Mouse (Mus musculus) liver, embryonic 13.5 days (tissue): Measurements from ENCODE around the gene Zranb2. TPM values are rescaled to one million over a fixed set of nuclear protein-coding genes. Genes with fewer than 3 reads are reported as not detected.

Experiments
- ATAC-seq: fragments of 200-750 bp; cut with Nextera tagmentation; 2 replicates; pipeline ENCODE4 v1.8.0; 2017; ENCODE audit warnings: low read depth, mild to moderate bottlenecking, moderate number of reproducible peaks, moderate library complexity
- DNase-seq: peaks from one replicate; pipeline ENCODE4 v3.0.0; 2022
- H3K27ac ChIP-seq: fragments of 300-500 bp; sonication (generic); 2 replicates; pipeline ENCODE4 v1.5.1; 2015; ENCODE audit warnings: moderate library complexity, mild to moderate bottlenecking, inconsistent platforms
- H3K27me3 ChIP-seq: fragments of 300-500 bp; sonication (generic); 2 replicates; pipeline ENCODE4 v1.6.1; 2015; ENCODE audit warnings: mild to moderate bottlenecking, inconsistent platforms
- H3K36me3 ChIP-seq: fragments of 300-500 bp; sonication (generic); 2 replicates; pipeline ENCODE4 v1.6.1; 2015; ENCODE audit warnings: mild to moderate bottlenecking, inconsistent platforms
- H3K4me1 ChIP-seq: fragments of 300-500 bp; sonication (generic); replicated peaks from 2 replicates; pipeline ENCODE4 v1.6.1; 2015; ENCODE audit warnings: inconsistent platforms
- H3K4me2 ChIP-seq: fragments of 300-500 bp; sonication (generic); 2 replicates; pipeline ENCODE4 v1.6.1; 2015; ENCODE audit warnings: inconsistent platforms, mild to moderate bottlenecking, moderate library complexity
- H3K4me3 ChIP-seq: fragments of 300-500 bp; sonication (generic); replicated peaks from 2 replicates; pipeline ENCODE4 v1.5.1; 2015; ENCODE audit warnings: mild to moderate bottlenecking, inconsistent platforms
- H3K9ac ChIP-seq: fragments of 300-500 bp; sonication (generic); 2 replicates; pipeline ENCODE4 v1.6.1; 2015; ENCODE audit warnings: mild to moderate bottlenecking, inconsistent platforms
- H3K9me3 ChIP-seq: fragments of 300-500 bp; sonication (generic); replicated peaks from 2 replicates; pipeline ENCODE4 v1.6.1; 2016; ENCODE audit warnings: inconsistent platforms
- WGBS: fragments of 180-500 bp; shearing (Covaris S2); methylation state at CpG from one replicate; pipeline ENCODE4 v1.1.7; 2015; ENCODE audit not compliant: insufficient replicate concordance; 5-methylcytosine and 5-hydroxymethylcytosine counted together
- polyA plus RNA-seq: library from polyadenylated mRNA; unstranded; fragments of >200 nt; fragmentation: Nextera tagmentation; extraction: Ambion mirVana; gene quantifications from 2 replicates; pipeline ENCODE4 v1.2.1, GENCODE M21; 2015

Zranb2 gene
- 63.5 and 74.4 TPM in 2 replicates for polyA plus RNA-seq

DNA sequence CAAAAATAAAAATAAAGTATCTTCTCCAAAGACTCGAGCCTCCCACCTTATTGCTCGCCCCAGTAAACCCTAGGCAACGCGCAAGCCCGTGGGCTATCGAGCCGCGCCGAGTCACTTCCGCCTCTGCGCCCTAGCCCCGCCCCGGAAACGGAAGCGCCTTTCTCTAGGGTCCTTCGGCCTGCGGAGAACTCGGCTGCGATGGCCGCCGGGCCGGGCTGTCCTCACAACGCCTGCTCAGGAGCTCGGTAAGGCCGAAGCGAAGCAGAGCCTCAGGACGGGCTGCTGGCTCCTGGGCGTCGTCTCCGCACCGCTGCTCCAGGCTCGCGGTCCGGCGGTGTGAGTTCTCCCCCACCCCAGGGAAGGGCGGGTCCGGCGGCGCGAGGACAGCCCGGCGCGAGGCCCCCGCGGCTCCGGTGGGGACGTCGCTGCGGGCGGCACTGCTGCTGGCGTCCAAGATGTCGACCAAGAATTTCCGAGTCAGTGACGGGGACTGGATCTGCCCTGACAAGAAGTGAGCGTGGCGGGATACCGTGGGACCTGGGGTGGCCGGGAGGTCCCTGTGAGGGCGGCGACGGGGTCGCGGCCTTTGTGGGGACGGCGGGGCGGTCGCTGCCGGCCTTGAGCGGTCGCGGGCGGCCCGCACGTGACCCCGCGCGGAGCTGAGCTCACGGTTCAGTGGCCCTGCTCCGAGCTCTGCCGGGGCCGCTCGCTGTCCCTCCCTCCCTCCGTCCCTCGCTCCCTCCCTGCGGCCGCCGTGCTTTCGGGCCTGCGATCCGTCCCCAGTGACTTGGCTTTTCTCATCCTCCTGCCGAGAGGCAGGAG, at the start of gene Zranb2:
Gene Zranb2 (plus strand): TSS at position 197 of the 822 bp plus-strand sequence.
- under 1% methylated on average over 84 of the region's 91 CpGs for WGBS
- H3K36me3 ChIP-seq: peaks cover 19% of the 10 kb centered on the region
- H3K9ac ChIP-seq: peak within 1 kb of the TSS; percentile 92
- peaks cover 38% of the 10 kb centered on the region for H3K27me3 ChIP-seq
- peak; percentile 87 for DNase-seq
- peak; percentile 89 for ATAC-seq
- no peaks in the 10 kb centered on the region; the same call in 1 of the 2 replicates for H3K9me3 ChIP-seq
- peak within 1 kb of the TSS; percentile 93 for H3K27ac ChIP-seq
- peak within 1 kb of the TSS; percentile 87 for H3K4me3 ChIP-seq
- peaks cover 16% of the 10 kb centered on the region for H3K4me1 ChIP-seq
- H3K4me2 ChIP-seq: peak within 1 kb of the TSS; percentile 66

DNA sequence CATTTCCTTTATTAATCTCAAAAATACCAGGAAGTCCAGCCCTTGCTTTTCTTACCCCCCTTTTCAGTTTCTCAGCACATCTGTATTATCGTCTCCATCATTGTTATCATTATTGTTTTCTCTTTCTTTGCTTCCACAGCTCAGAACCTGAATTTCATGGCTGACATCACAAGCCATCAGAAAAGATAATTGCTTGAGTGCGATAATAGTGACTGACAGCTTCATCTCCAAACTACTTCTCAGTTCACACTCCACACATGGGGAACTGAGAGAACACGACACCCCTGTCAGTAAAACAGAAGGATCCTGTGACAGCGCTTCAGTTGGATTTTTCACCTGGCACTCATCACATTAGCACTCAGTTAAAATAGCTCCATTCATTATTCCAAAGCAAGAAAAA, 41.9 kb upstream of the Zranb2 start:
- no peaks in the 10 kb centered on the region for H3K4me1 ChIP-seq
- H3K36me3 ChIP-seq: no peaks in the 10 kb centered on the region
- 63% methylated on average over 4 of the region's 4 CpGs for WGBS
- no peak overlapping the region for H3K27ac ChIP-seq
- H3K4me2 ChIP-seq: no peak overlapping the region
- no peak overlapping the region for H3K9ac ChIP-seq
- H3K27me3 ChIP-seq: no peaks in the 10 kb centered on the region
- H3K9me3 ChIP-seq: no peaks in the 10 kb centered on the region
- H3K4me3 ChIP-seq: no peak overlapping the region
- ATAC-seq (no peak), DNase-seq (no peak)

- WGBS: 61% methylated on average over 1 of the region's 1 CpGs
- no peak overlapping the region for H3K4me2 ChIP-seq
- H3K4me1 ChIP-seq: no peaks in the 10 kb centered on the region
- no peak for ATAC-seq
- H3K9ac ChIP-seq: no peak overlapping the region
- no peaks in the 10 kb centered on the region for H3K9me3 ChIP-seq
- H3K27me3 ChIP-seq: no peaks in the 10 kb centered on the region
- H3K36me3 ChIP-seq: no peaks in the 10 kb centered on the region
- no peak overlapping the region for H3K27ac ChIP-seq
- H3K4me3 ChIP-seq: no peak overlapping the region
- DNase-seq: no peak
Measured at GRCm38 (mm10) chr3:157502216-157502615, 31.7 kb upstream of the Zranb2 start.

DNA sequence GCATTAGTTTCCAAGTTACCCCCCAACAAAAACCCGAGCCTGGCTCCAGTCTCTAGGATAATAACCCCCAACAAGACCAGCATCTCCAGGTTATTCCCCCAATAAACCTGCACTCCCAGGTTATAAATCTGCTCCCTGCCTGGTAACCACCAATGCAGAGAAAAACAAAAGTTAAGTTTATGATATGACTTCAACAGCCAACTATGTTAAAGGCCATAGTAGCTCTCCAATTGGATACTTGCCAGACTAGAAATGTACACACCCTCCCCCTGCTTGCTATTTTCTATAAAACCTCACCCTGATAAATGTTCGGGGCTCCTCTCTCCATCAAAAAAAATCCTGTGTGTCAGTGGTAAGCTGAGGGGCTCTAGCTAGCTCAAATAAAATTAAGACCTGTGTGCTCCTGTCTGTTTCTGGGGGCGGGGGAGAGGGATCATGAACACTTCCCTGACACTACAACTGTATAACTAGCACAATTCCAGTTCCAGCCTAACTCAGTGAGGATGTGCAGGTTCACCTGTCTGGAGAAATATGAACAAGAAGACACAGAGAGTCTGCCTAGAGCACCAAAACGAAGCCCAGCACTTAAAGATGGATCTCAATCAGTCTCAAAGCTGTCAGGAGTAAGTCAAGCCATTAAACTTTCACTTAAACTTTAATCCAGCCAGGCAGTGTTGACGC, 19.7 kb upstream of the Zranb2 start:
- no peak overlapping the region for H3K9ac ChIP-seq
- H3K27me3 ChIP-seq: no peaks in the 10 kb centered on the region
- no peak overlapping the region for H3K4me3 ChIP-seq
- WGBS: 53% methylated on average over 5 of the region's 5 CpGs
- H3K9me3 ChIP-seq: no peaks in the 10 kb centered on the region
- no peak overlapping the region for H3K4me2 ChIP-seq
- peaks cover 8% of the 10 kb centered on the region for H3K4me1 ChIP-seq
- ATAC-seq (no peak), DNase-seq (no peak)
- no peaks in the 10 kb centered on the region for H3K36me3 ChIP-seq
- no peak overlapping the region for H3K27ac ChIP-seq

GRCm38 (mm10) chr3:157516471-157516870, 17.5 kb upstream of the Zranb2 start:
- H3K9ac ChIP-seq: no peak overlapping the region
- peaks cover 8% of the 10 kb centered on the region for H3K4me1 ChIP-seq
- H3K9me3 ChIP-seq: no peaks in the 10 kb centered on the region
- ATAC-seq: no peak
- H3K36me3 ChIP-seq: no peaks in the 10 kb centered on the region
- no peaks in the 10 kb centered on the region for H3K27me3 ChIP-seq
- no peak overlapping the region for H3K27ac ChIP-seq
- 19% methylated on average over 3 of the region's 3 CpGs for WGBS
- H3K4me3 ChIP-seq: no peak overlapping the region
- H3K4me2 ChIP-seq: no peak overlapping the region
- DNase-seq: no peak

DNA sequence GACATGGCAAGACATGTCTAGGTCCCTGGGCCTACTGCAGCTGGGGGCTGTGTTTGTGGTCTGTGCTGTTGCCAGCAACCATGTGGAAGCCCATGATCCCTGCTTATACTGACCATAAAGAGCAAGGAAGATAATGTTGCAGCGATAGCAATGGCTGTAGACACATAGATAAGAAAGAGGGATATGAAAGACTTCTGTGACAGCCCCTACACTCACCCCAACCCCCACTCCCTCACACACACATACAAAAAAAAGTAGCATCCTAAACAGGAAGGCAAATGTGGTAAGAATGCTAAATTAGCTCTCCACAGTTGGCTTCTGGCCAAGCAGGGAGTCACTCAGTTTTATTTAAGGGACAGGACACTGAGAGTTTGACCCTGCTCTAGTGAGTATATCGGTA, 16.0 kb upstream of the Zranb2 start:
- 23% methylated on average over 2 of the region's 2 CpGs for WGBS
- Histone ChIP-seq H3K9ac (no peak overlapping the region), H3K4me1 (peaks cover 8% of the 10 kb centered on the region), H3K27ac (no peak overlapping the region), H3K9me3 (no peaks in the 10 kb centered on the region), H3K36me3 (no peaks in the 10 kb centered on the region), H3K4me3 (no peak overlapping the region), H3K27me3 (no peaks in the 10 kb centered on the region), H3K4me2 (no peak overlapping the region)
- ATAC-seq: peak; percentile 60
- no peak for DNase-seq

DNA sequence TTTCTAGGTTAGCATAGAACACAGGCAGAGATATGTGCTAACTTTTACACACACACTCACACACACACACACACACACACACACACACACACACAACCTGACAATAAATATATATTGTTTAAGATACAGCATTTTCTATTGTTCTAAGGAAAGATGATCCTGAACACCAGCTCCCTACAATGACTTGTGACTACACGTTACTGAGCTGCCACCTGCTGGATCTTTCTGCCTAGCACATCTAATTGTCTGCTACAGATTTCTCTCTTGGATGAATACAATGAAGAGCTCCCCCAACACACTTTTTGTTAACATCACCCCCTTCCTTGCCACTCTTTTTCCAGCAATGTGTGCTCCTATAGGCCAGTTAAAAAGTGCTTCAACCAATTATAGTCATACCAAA, 13.5 kb upstream of the Zranb2 start:
- H3K36me3 ChIP-seq: no peaks in the 10 kb centered on the region

GRCm38 (mm10) chr3:157523834-157524233, 10.1 kb upstream of the Zranb2 start:
- peaks cover 25% of the 10 kb centered on the region for H3K27me3 ChIP-seq
- H3K9me3 ChIP-seq: no peaks in the 10 kb centered on the region
- H3K4me3 ChIP-seq: no peak overlapping the region
- H3K4me2 ChIP-seq: no peak overlapping the region
- 23% methylated on average over 1 of the region's 1 CpGs for WGBS
- no peaks in the 10 kb centered on the region for H3K36me3 ChIP-seq
- DNase-seq: no peak
- no peak overlapping the region for H3K27ac ChIP-seq
- no peaks in the 10 kb centered on the region for H3K4me1 ChIP-seq
- ATAC-seq: no peak
- no peak overlapping the region for H3K9ac ChIP-seq

More for the DNA sequence above, 13.5 kb upstream of the Zranb2 start:
- Histone ChIP-seq H3K9ac (no peak overlapping the region), H3K4me3 (no peak overlapping the region), H3K27ac (no peak overlapping the region), H3K4me1 (peaks cover 8% of the 10 kb centered on the region), H3K4me2 (no peak overlapping the region), H3K27me3 (peaks cover 5% of the 10 kb centered on the region; the same call in 1 of the 2 replicates), H3K9me3 (no peaks in the 10 kb centered on the region)
- WGBS: 3% methylated on average over 1 of the region's 1 CpGs
- ATAC-seq: no peak
- DNase-seq: no peak

- no peak for ATAC-seq
- no peak for DNase-seq
- Histone ChIP-seq H3K4me2 (no peak overlapping the region), H3K27ac (no peak overlapping the region), H3K9ac (no peak overlapping the region), H3K4me1 (peaks cover 11% of the 10 kb centered on the region), H3K27me3 (peaks cover 54% of the 10 kb centered on the region), H3K4me3 (no peak overlapping the region), H3K36me3 (peaks cover 3% of the 10 kb centered on the region; the same call in 1 of the 2 replicates), H3K9me3 (no peaks in the 10 kb centered on the region; the same call in 1 of the 2 replicates)
- 60% methylated on average over 2 of the region's 2 CpGs for WGBS
Measured at GRCm38 (mm10) chr3:157531585-157531984, 2.4 kb upstream of the Zranb2 start.

- H3K9me3 ChIP-seq: no peaks in the 10 kb centered on the region; the same call in 1 of the 2 replicates
- DNase-seq: peak; percentile 33
- peak; percentile 77 for ATAC-seq
- peak overlapping the region; percentile 93 for H3K27ac ChIP-seq
- peaks cover 30% of the 10 kb centered on the region for H3K27me3 ChIP-seq
- peak overlapping the region; percentile 92 for H3K9ac ChIP-seq
- H3K4me1 ChIP-seq: peaks cover 16% of the 10 kb centered on the region
- H3K4me2 ChIP-seq: peak overlapping the region; percentile 66
- WGBS: 2% methylated on average over 15 of the region's 15 CpGs
- peaks cover 26% of the 10 kb centered on the region for H3K36me3 ChIP-seq
- peak overlapping the region; percentile 87 for H3K4me3 ChIP-seq
Measured at GRCm38 (mm10) chr3:157534786-157535415, 941 bp downstream of the Zranb2 start.

DNA sequence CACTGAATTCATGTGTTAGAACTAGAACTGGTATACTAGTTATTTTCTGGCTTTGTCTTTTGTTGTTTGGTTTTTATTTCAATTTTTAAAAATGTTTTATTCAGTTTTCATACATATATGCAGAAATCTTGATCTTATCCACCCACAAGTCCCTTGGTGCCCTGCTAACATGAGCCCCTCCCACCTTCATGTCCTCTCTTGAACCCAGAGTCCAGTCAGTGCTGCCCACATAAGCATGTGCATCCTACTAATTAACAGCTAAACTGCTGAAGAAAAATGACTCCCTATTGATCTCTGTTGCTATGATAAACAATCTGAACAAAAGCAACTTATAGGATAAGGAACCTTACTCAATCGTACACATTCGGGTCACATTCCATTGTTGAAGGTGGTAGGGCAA, 15.4 kb downstream of the Zranb2 start:
- Histone ChIP-seq H3K4me1 (no peaks in the 10 kb centered on the region), H3K27me3 (no peaks in the 10 kb centered on the region), H3K4me3 (no peak overlapping the region), H3K9ac (no peak overlapping the region), H3K36me3 (peaks cover 49% of the 10 kb centered on the region), H3K27ac (no peak overlapping the region), H3K9me3 (no peaks in the 10 kb centered on the region), H3K4me2 (no peak overlapping the region)
- no peak for ATAC-seq
- WGBS: 78% methylated on average over 2 of the region's 2 CpGs
- DNase-seq: no peak
